In genomic region chr9:118924554-118925085, GRCm38 (mm10) we compare ENCODE assay signal across 8 mouse cellular contexts. TPM values are rescaled to one million over a fixed set of nuclear protein-coding genes. Genes with fewer than 3 reads are reported as not detected.
DNase-seq lines count a peak whose midpoint lies in the region; ATAC-seq and TF ChIP-seq lines count a peak whose summit lies in the region.

No protein-coding gene starts in this region.

- ATAC-seq in embryonic facial prominence, embryonic 13.5 days (ENCODE audit: insufficient number of reproducible peaks, insufficient read depth, low FRiP score, low TSS enrichment, low read depth), result no peak
- no peak for ATAC-seq in intestine, embryonic 14.5 days (replicated peaks; ENCODE audit: low FRiP score, low TSS enrichment, low read depth)
- ATAC-seq in neural tube, embryonic 12.5 days (ENCODE audit: low FRiP score, low read depth), result no peak; the same call in 1 of the 2 replicates
- no peak for ATAC-seq in granulocyte monocyte progenitor cell, adult 5-6 weeks (replicated peaks; ENCODE audit: poor library complexity, severe bottlenecking)

- H3K27me3 ChIP-seq in embryonic facial prominence, embryonic 13.5 days, result no peaks in the 10 kb centered on the region
- no peaks in the 10 kb centered on the region for H3K27me3 ChIP-seq in intestine, embryonic 14.5 days (replicated peaks; ENCODE audit: control insufficient read depth, insufficient read depth, low read length)
- no peaks in the 10 kb centered on the region; the same call in 1 of the 2 replicates for H3K27me3 ChIP-seq in neural tube, embryonic 12.5 days (replicated peaks)

- WGBS in embryonic facial prominence, embryonic 13.5 days, result 10% methylated on average over 16 of the region's 16 CpGs
- 19% methylated on average over 16 of the region's 16 CpGs for WGBS in intestine, embryonic 14.5 days
- 14% methylated on average over 16 of the region's 16 CpGs for WGBS in neural tube, embryonic 12.5 days

- H3K27ac ChIP-seq in layer of hippocampus, adult 2 months, result no peak overlapping the region
- peak overlapping the region; percentile 96 for H3K27ac ChIP-seq in embryonic facial prominence, embryonic 13.5 days
- peak overlapping the region; percentile 63; the same call in 1 of the 2 replicates for H3K27ac ChIP-seq in intestine, embryonic 14.5 days (ENCODE audit: low read depth)
- no peak overlapping the region for H3K27ac ChIP-seq in neural tube, embryonic 12.5 days

- H3K9ac ChIP-seq in embryonic facial prominence, embryonic 13.5 days, result peak overlapping the region; percentile 74
- peak overlapping the region; percentile 66; the same call in 1 of the 2 replicates for H3K9ac ChIP-seq in intestine, embryonic 14.5 days (ENCODE audit: low read length)
- peak overlapping the region; percentile 84; the same call in 1 of the 2 replicates for H3K9ac ChIP-seq in neural tube, embryonic 12.5 days

- no peak for TF ChIP-seq CTCF in layer of hippocampus, adult 2 months (conservative IDR thresholded peaks at IDR 0.05)

- H3K36me3 ChIP-seq in embryonic facial prominence, embryonic 13.5 days, result no peaks in the 10 kb centered on the region
- no peaks in the 10 kb centered on the region for H3K36me3 ChIP-seq in intestine, embryonic 14.5 days (ENCODE audit: control insufficient read depth, insufficient read depth, low read length)
- no peaks in the 10 kb centered on the region for H3K36me3 ChIP-seq in neural tube, embryonic 12.5 days

- peaks cover 45% of the 10 kb centered on the region for H3K4me1 ChIP-seq in embryonic facial prominence, embryonic 13.5 days
- H3K4me1 ChIP-seq in intestine, embryonic 14.5 days (replicated peaks; ENCODE audit: control insufficient read depth, insufficient read depth, low read length), result peaks cover 17% of the 10 kb centered on the region
- H3K4me1 ChIP-seq in neural tube, embryonic 12.5 days, result peaks cover 27% of the 10 kb centered on the region

- no peaks in the 10 kb centered on the region for H3K9me3 ChIP-seq in embryonic facial prominence, embryonic 13.5 days
- no peaks in the 10 kb centered on the region for H3K9me3 ChIP-seq in intestine, embryonic 14.5 days (ENCODE audit: control insufficient read depth, low read length)
- H3K9me3 ChIP-seq in neural tube, embryonic 12.5 days, result no peaks in the 10 kb centered on the region

- peak overlapping the region; percentile 96 for H3K4me2 ChIP-seq in embryonic facial prominence, embryonic 13.5 days
- H3K4me2 ChIP-seq in intestine, embryonic 14.5 days (ENCODE audit: low read length), result peak overlapping the region; percentile 96
- peak overlapping the region; percentile 96 for H3K4me2 ChIP-seq in neural tube, embryonic 12.5 days (replicated peaks)

- peak overlapping the region; percentile 88 for H3K4me3 ChIP-seq in layer of hippocampus, adult 2 months
- peak overlapping the region; percentile 92 for H3K4me3 ChIP-seq in embryonic facial prominence, embryonic 13.5 days
- peak overlapping the region; percentile 88 for H3K4me3 ChIP-seq in intestine, embryonic 14.5 days (ENCODE audit: low read depth, low read length)
- peak overlapping the region; percentile 75 for H3K4me3 ChIP-seq in neural tube, embryonic 12.5 days

- DNase-seq in layer of hippocampus, adult 2 months (ENCODE audit: low spot score in 2 of 2), result no peak
- DNase-seq in layer of hippocampus, postnatal 14 days (ENCODE audit: low spot score in 2 of 2), result no peak
- no peak for DNase-seq in intestine, embryonic 14.5 days (ENCODE audit: low spot score)
- DNase-seq in urinary bladder, postnatal 25 days (ENCODE audit: low spot score), result no peak
- DNase-seq in gastrocnemius, adult 8-10 months (ENCODE audit: low spot score in 2 of 2), result no peak

RNA-seq across cellular contexts. Expression of gene Ctdspl, which starts 1.6 kb away (rescaled TPM):
- 10 to 100 TPM; 23.9 to 28.0 TPM for total RNA-seq in layer of hippocampus, adult 2 months (2021)
- total RNA-seq in layer of hippocampus, postnatal 14 days (2021), result 10 to 100 TPM; 19.7 to 20.4 TPM
- polyA plus RNA-seq in embryonic facial prominence, embryonic 13.5 days (2015; fragmentation: Nextera tagmentation; extraction: Ambion mirVana), result 20.6 and 21.3 TPM in 2 replicates
- polyA plus RNA-seq in intestine, embryonic 14.5 days (2014; fragmentation: Nextera tagmentation; extraction: Ambion mirVana), result 21.3 and 22.1 TPM in 2 replicates
- polyA plus RNA-seq in neural tube, embryonic 12.5 days (2016; fragmentation: Nextera tagmentation; extraction: Ambion mirVana), result 6.8 and 7.3 TPM in 2 replicates
- 1 to 10 TPM; 2.0 to 4.7 (median 3.1) TPM for total RNA-seq in gastrocnemius, adult 8-10 months (2022)
- 25.4 and 28.7 TPM in 2 replicates for total RNA-seq in granulocyte monocyte progenitor cell, adult 5-6 weeks (2014; fragmentation: Nextera tagmentation)
- 6.5 and 7.9 TPM in 2 replicates for total RNA-seq in granulocyte monocyte progenitor cell, adult 5-6 weeks (2017)

Comparison
In these comparisons a context has a peak if more than half of its experiments do, and no peak if none do; other contexts are left out.
1. H3K27ac ChIP-seq: peak in embryonic facial prominence, embryonic 13.5 days (single experiment) and intestine, embryonic 14.5 days (single experiment); none in layer of hippocampus, adult 2 months (single experiment) and neural tube, embryonic 12.5 days (single experiment).
2. Peak in every context shown above with its lines, with median percentiles within 50 percentile points of each other: H3K4me3 ChIP-seq, H3K4me2 ChIP-seq and H3K9ac ChIP-seq.